Mouse (Mus musculus) olfactory bulb, adult 2 months (tissue): ENCODE data around the gene Ubash3b.

Experiments used
- CTCF ChIP-seq: fragments of 200-500 bp; IDR thresholded peaks from 2 replicates; pipeline ENCODE4 v1.5.1; 2012; ENCODE audit warnings: low read depth, mild to moderate bottlenecking, low read length, moderate library complexity; ENCODE audit not compliant: insufficient read depth
- POLR2A ChIP-seq: fragments of 200-500 bp; IDR thresholded peaks from 2 replicates; pipeline ENCODE4 v1.6.1; 2012; ENCODE audit warnings: mild to moderate bottlenecking, low read depth, low read length, moderate library complexity; ENCODE audit not compliant: insufficient read depth

DNA sequence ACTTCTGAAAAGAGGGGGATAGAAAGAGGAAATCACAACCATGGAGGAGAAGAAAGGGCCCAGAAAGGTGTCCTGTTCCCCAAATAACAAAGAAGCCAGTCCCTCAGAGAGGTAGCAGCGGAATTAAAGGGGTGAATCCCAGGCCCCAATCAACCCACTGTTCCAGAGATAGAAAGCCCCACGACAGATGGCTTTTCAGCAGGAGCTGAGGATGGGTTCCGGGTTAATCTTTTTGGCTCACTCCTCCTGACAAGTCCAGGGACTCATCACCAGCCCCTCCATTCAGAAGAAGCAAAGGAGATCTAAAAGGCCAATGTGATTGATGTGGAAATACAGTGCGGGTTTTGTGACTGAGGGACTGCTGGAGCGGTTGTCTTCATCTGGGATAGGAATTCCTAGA, 117.9 kb downstream of the Ubash3b start:
- TF ChIP-seq CTCF (no peak), POLR2A (no peak)
